10 mouse cellular contexts compared by ENCODE assay signal in genomic region chr6:49523184-49523583, GRCm38 (mm10).
DNase-seq lines count a peak whose midpoint lies in the region; ATAC-seq and TF ChIP-seq lines count a peak whose summit lies in the region.
"Had no signal": no experiment of that assay in that cellular context is flagged by ENCODE, and none has a peak within 500 bp of the region (broad histone marks: within the 10 kb centered on the region; RNA-seq: fewer than 3 reads in every experiment).

No protein-coding gene starts in this region.

- no peak overlapping the region for H3K4me2 ChIP-seq in forebrain, embryonic 14.5 days (ENCODE audit: low read length)
- no peak overlapping the region for H3K4me2 ChIP-seq in forebrain, embryonic 16.5 days (ENCODE audit: low read length)
- H3K4me2 ChIP-seq: limb, embryonic 15.5 days had no signal

- ATAC-seq in forebrain, embryonic 14.5 days = no peak
- no peak for ATAC-seq in forebrain, embryonic 16.5 days
- no peak for ATAC-seq in granulocyte monocyte progenitor cell, adult 5-6 weeks (replicated peaks; ENCODE audit: poor library complexity, severe bottlenecking)

- peak; percentile 48 for DNase-seq in forebrain, embryonic 14.5 days (ENCODE audit: low spot score)
- DNase-seq in layer of hippocampus, adult 2 months (ENCODE audit: low spot score in 2 of 2) = peak; percentile 13 to 29
- DNase-seq in layer of hippocampus, adult 8-10 months (ENCODE audit: low spot score in 2 of 2) = no peak
- DNase-seq in Muller cell, postnatal 12 days (ENCODE audit: inconsistent ontology term) = peak; percentile 18
- peak; percentile 4 for DNase-seq in embryo, embryonic 11.5 days (ENCODE audit: low read depth, low spot score)
- DNase-seq in lung, postnatal 36 days = no peak

- no peak overlapping the region for H3K9ac ChIP-seq in forebrain, embryonic 14.5 days (ENCODE audit: low read length)
- H3K9ac ChIP-seq in forebrain, embryonic 16.5 days (replicated peaks; ENCODE audit: low read depth, low read length) = no peak overlapping the region
- H3K9ac ChIP-seq: limb, embryonic 15.5 days had no signal

- H3K4me1 ChIP-seq in forebrain, embryonic 14.5 days (ENCODE audit: control insufficient read depth, insufficient read depth, low read length) = no peaks in the 10 kb centered on the region
- H3K4me1 ChIP-seq in forebrain, embryonic 16.5 days (replicated peaks; ENCODE audit: control insufficient read depth, insufficient read depth, low read length) = peaks cover 2% of the 10 kb centered on the region; the same call in 1 of the 2 replicates
- H3K4me1 ChIP-seq: forebrain, embryonic 10.5 days; limb, embryonic 15.5 days had no signal

- H3K4me3 ChIP-seq in forebrain, embryonic 14.5 days (ENCODE audit: low read depth, low read length) = no peak overlapping the region
- no peak overlapping the region for H3K4me3 ChIP-seq in forebrain, embryonic 16.5 days (replicated peaks; ENCODE audit: low read length)
- no peak overlapping the region for H3K4me3 ChIP-seq in layer of hippocampus, adult 2 months
- H3K4me3 ChIP-seq: forebrain, embryonic 10.5 days; limb, embryonic 15.5 days had no signal

- H3K36me3 ChIP-seq in forebrain, embryonic 14.5 days (ENCODE audit: control insufficient read depth, insufficient read depth, low read length) = no peaks in the 10 kb centered on the region
- H3K36me3 ChIP-seq in forebrain, embryonic 16.5 days (ENCODE audit: control insufficient read depth, insufficient read depth) = no peaks in the 10 kb centered on the region
- H3K36me3 ChIP-seq: forebrain, embryonic 10.5 days; limb, embryonic 15.5 days had no signal

- TF ChIP-seq CTCF in layer of hippocampus, adult 2 months (conservative IDR thresholded peaks at IDR 0.05) = peak; percentile 77

- H3K9me3 ChIP-seq in forebrain, embryonic 14.5 days (replicated peaks; ENCODE audit: control insufficient read depth, low read length) = no peaks in the 10 kb centered on the region
- H3K9me3 ChIP-seq in forebrain, embryonic 16.5 days (ENCODE audit: control insufficient read depth, low read length) = no peaks in the 10 kb centered on the region
- H3K9me3 ChIP-seq: forebrain, embryonic 10.5 days; limb, embryonic 15.5 days had no signal

- WGBS in forebrain, embryonic 14.5 days = 7% methylated on average over 1 of the region's 1 CpGs
- WGBS in forebrain, embryonic 16.5 days = 19% methylated on average over 1 of the region's 1 CpGs

- H3K27ac ChIP-seq in forebrain, embryonic 14.5 days (ENCODE audit: low read depth, low read length) = no peak overlapping the region
- no peak overlapping the region for H3K27ac ChIP-seq in forebrain, embryonic 16.5 days (ENCODE audit: low read length)
- H3K27ac ChIP-seq in layer of hippocampus, adult 2 months = no peak overlapping the region
- H3K27ac ChIP-seq: forebrain, embryonic 10.5 days; limb, embryonic 15.5 days had no signal

- H3K27me3 ChIP-seq in forebrain, embryonic 14.5 days (replicated peaks; ENCODE audit: control insufficient read depth, insufficient read depth, low read length) = no peaks in the 10 kb centered on the region
- no peaks in the 10 kb centered on the region for H3K27me3 ChIP-seq in forebrain, embryonic 16.5 days (replicated peaks; ENCODE audit: control insufficient read depth, insufficient read depth, low read length)
- H3K27me3 ChIP-seq: limb, embryonic 15.5 days had no signal

Comparison
In these comparisons a context has a peak if more than half of its experiments do, and no peak if none do; other contexts are left out.
1. DNase-seq: peak in forebrain, embryonic 14.5 days (single experiment), layer of hippocampus, adult 2 months (2 of 2), Muller cell, postnatal 12 days (single experiment) and embryo, embryonic 11.5 days (single experiment); none in layer of hippocampus, adult 8-10 months (0 of 2) and lung, postnatal 36 days (single experiment).